Mouse (Mus musculus) left cerebral cortex, adult 2 months (tissue): ENCODE measurements around the gene Macrod1. TPM values are rescaled to one million over a fixed set of nuclear protein-coding genes. Genes with fewer than 3 reads are reported as not detected.
A peak's percentile ranks its signal among the peaks of the same experiment; 100 is the strongest.

ENCODE experiments used
- DNase-seq, 2 experiments: peaks; one replicate each; pipeline ENCODE4 v3.0.0; 2021 to 2022; ENCODE audit warnings: low spot score in 2 of 2, mixed read lengths in 1 of 2; ENCODE audit errors: extremely low spot score in 1 of 2
- H3K27ac ChIP-seq: fragments of 200-600 bp; 2 replicates; pipeline ENCODE4 v1.8.1; 2022
- H3K4me3 ChIP-seq: fragments of 200-600 bp; 2 replicates; pipeline ENCODE4 v1.8.1; 2022
- CTCF ChIP-seq: fragments of 200-600 bp; IDR thresholded peaks from 2 replicates; pipeline ENCODE4 v1.8.1; 2022; ENCODE audit warnings: antibody characterized with exemption, mild to moderate bottlenecking, moderate library complexity
- intact Hi-C: fragments of 180-260 bp; cut with DNase I; formaldehyde crosslinking; loops from one replicate; pipeline ENCODE4 v1.15.1; 2025
- total RNA-seq, 2 experiments: library from RNA; stranded (reverse); gene quantifications; 2 replicates each; pipeline ENCODE4 v1.2.3; 2021

Gene Macrod1
- total RNA-seq, 2 experiments from 2014 or later, result 13.3 to 15.7 TPM

DNA sequence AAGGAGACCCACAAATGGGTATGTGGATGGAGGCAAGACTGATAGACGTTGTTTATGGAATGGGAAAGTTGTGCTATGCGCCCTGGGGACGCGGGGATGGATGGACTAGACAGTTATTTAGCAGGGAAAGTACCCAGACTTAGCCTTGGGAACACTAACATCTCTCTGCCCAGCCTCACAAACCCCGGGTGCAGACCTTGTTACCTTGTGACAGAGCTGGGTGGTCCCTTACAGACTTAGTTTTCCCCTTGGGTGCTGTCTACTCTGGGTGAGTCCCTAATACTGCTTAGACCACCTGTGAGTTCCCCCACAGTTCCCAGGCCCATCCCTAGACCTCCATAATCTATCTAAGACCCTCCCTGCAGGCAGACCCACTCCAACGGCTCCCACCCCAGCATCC, 110.2 kb downstream of the Macrod1 start:
- intact Hi-C loops, result loop anchor here (5.0 kb wide), 1 partner anchor 84 kb away; no protein-coding TSS in a partner anchor
- no peak for DNase-seq
- no peak for TF ChIP-seq CTCF
- Histone ChIP-seq H3K27ac (no peak overlapping the region), H3K4me3 (no peak overlapping the region)

DNA sequence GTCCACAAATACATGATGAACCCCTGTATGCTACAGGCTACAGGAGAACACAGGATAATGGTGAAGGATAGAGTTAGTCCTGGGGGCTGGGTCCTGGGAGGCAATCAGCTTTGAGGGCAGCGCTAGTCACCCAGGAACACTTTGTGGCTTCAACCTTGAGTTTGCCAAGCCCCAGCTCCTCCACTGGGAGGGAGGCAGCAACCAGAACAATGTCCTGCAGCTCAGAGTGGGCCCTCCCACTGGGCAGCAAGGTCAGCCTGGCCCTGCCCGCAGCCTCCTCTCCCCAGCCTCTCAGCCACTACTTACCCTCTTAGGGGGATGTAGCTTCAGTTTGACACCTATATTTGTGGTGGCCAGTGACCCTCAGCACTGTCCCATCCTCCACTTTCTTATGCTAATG, 111.8 kb downstream of the Macrod1 start:
- no peak overlapping the region for H3K4me3 ChIP-seq
- no peak overlapping the region for H3K27ac ChIP-seq
- DNase-seq, result no peak
- TF ChIP-seq CTCF, result no peak
- intact Hi-C loops, result loop anchor here (5.0 kb wide), 1 partner anchor 86 kb away; no protein-coding TSS in a partner anchor

GRCm38 (mm10) chr19:7170916-7171315, 114.3 kb downstream of the Macrod1 start:
- no peak for TF ChIP-seq CTCF
- DNase-seq, result no peak

GRCm38 (mm10) chr19:7171447-7171846, 114.8 kb downstream of the Macrod1 start:
- no peak for TF ChIP-seq CTCF
- Histone ChIP-seq H3K4me3 (no peak overlapping the region), H3K27ac (no peak overlapping the region)
- DNase-seq, result no peak
- intact Hi-C loops, result no loop called here

More at GRCm38 (mm10) chr19:7170916-7171315, 114.3 kb downstream of the Macrod1 start:
- intact Hi-C loops, result no loop called here
- Histone ChIP-seq H3K27ac (no peak overlapping the region), H3K4me3 (no peak overlapping the region)

GRCm38 (mm10) chr19:7172051-7172866, 115.6 kb downstream of the Macrod1 start:
- Histone ChIP-seq H3K4me3 (no peak overlapping the region), H3K27ac (no peak overlapping the region)
- intact Hi-C loops, result no loop called here
- TF ChIP-seq CTCF, result no peak
- DNase-seq, result peak; percentile 63 to 72

DNA sequence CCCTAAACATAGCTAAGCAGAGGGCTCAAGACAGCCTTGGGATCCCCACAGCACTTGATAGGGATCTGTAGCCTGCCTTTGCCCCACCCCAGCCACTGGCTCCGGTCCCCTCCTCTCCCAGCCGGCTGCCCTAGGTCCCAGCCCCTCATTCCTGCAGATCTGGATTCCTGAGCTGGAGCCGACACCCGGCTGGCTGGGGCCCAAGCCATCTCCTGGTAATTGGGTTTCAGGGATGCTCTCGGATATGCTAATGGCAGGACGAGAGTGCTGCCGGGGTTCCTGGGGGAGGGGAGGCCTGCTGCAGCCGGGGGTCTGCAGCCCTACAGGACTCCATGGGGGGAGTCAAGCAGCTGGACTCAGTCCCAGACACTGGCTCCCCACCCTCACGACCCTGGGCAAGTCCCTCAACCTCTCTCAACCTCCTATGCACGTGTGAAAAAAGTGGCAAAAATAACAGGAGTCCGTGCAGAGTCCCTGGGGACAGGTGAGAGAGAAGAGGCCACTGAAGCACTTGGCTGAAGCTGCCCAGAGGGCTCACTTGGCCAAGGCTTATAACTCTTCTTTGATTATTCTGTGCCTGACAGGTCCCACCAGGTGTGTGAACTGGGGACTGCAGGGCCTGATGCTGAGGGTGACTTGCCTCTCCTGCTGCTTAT, 119.6 kb downstream of the Macrod1 start:
- no peak for DNase-seq
- Histone ChIP-seq H3K4me3 (no peak overlapping the region), H3K27ac (no peak overlapping the region)
- intact Hi-C loops, result no loop called here
- TF ChIP-seq CTCF, result no peak

GRCm38 (mm10) chr19:7177804-7178511, 121.3 kb downstream of the Macrod1 start:
- Histone ChIP-seq H3K4me3 (no peak overlapping the region), H3K27ac (no peak overlapping the region)
- TF ChIP-seq CTCF, result no peak
- intact Hi-C loops, result no loop called here
- no peak for DNase-seq

- intact Hi-C loops, result no loop called here
- no peak overlapping the region for H3K4me3 ChIP-seq
- DNase-seq, result no peak
- no peak overlapping the region for H3K27ac ChIP-seq
- no peak for TF ChIP-seq CTCF
These were observed 122.3 kb downstream of the Macrod1 start for GRCm38 (mm10) chr19:7178841-7179452.

- intact Hi-C loops, result no loop called here
- no peak overlapping the region; the same call in 1 of the 2 replicates for H3K27ac ChIP-seq
- H3K4me3 ChIP-seq, result no peak overlapping the region
- TF ChIP-seq CTCF, result no peak
- DNase-seq, result no peak
These were observed 124.3 kb downstream of the Macrod1 start for GRCm38 (mm10) chr19:7180756-7181405.

DNA sequence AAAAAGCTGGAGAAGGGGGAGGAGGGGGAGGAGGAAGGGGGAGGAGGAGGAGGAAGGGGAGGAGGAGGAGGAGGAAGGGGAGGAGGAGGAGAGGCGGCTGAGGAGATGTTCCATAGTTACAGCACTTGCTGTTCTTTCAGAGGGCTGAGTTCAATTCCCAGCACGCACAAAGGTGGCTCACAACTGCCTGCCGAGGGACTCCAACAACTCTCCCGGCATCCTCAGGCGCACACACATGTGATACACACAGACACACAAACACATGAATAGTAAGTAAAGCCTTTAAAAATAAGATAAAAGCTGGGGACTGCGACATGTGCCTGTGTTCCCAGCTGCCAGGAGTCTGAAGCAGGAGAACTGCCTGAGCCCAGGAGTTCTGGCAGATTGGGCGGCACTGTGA, 124.9 kb downstream of the Macrod1 start:
- intact Hi-C loops, result no loop called here
- Histone ChIP-seq H3K27ac (peak overlapping the region; percentile 16; the same call in 1 of the 2 replicates), H3K4me3 (no peak overlapping the region)
- TF ChIP-seq CTCF, result no peak
- no peak for DNase-seq
